Mouse (Mus musculus): ENCODE data around the gene BC100530.
"Not testable (repeated sequence)": the region's sequence is repeated elsewhere in the genome, so short reads cannot be mapped to it uniquely, and the experiment has no call there.

BC100530 gene

DNA sequence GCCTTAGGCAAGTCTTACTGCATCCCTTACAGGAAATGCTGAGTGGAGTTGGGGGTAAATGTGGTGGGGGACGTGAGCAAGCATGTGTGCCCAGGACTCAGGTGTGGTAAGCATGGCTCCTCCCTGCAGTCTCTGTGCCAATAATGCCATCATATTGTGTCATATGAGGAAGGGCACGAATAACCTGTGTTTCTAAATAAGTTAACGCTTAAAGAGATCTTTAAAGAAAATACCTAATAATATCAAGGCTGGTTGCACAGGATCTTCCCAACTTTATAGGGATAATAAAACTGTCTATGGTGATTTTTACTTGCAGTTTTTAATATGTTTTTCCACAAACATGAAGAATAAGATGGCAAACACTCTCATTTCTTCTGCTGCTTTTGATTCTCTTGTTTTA is at the start of gene BC100530:
Gene BC100530 (minus strand): TSS at position 101 of the 400 bp plus-strand sequence.
- DNase-seq: not testable (repeated sequence)

DNA sequence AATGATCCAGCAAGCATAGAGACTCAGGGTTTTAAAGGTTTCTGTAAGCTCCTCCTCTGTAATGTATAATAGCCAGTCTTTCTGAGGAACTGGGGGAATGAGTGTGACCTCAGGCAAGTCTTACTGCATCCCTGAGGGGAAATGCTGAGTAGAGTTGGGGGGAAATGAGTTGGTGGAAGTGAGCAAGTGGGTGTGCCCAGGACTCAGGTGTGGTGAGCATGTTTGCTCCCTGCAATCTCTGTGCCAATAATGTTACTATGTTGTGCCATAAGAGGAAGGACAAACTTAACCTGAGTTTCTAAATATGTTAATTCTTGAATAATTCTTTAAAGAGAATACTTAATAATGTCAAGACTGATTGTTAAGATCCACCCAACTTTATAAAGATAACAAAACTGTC is 40.8 kb upstream of the BC100530 start, which contains the start of gene Stfa2:
Gene Stfa2 (minus strand): TSS at position 101 of the 400 bp plus-strand sequence.
- no peak for DNase-seq

GRCm38 (mm10) chr16:36389060-36389459 is 21.5 kb upstream of the BC100530 start:
- DNase-seq: no peak

DNA sequence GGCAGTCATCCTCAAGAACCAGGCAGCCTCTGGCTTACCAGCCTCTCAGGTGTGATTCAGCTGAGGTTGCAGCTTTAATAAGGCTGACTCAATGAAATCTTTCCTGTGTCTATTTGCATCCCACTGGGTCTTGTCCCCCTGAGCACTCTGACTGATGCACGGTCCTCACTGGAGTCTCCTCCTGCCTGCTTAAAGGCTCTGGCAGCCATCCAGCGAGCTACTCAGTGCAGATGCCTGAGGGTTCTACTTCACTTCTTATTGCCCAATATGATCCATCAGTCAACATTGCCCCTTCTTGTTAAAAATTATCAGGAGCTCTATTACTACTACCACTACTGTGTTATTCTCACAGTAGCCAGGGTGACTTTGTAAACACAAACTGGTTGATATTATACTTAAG is 30.4 kb downstream of the BC100530 start:
- peak; percentile 6 for DNase-seq

GRCm38 (mm10) chr16:36334232-36334631 is 33.3 kb downstream of the BC100530 start, which contains the start of gene BC117090:
Gene BC117090, minus strand, starts transcription at chr16:36334332.
- DNase-seq: no peak

DNA sequence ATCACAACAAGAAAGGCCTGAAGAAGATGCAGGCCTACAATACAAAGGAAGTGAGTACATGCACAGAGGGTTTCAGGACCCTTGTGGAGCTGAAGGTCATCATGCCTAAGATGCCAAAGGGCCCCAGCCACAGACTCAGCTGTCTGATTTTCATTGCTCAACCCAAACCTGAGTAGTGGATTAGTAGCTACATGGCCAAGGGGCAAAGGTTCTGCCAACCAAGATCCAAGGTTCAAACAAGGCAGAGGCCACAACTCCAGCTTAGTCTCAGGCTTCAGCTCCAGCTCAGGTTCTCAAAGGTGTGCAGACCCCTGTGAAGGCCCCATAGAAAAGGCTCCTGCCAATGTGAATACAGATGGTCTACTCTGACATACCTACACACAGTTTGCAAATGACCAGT is 48.3 kb downstream of the BC100530 start:
- no peak for DNase-seq

DNA sequence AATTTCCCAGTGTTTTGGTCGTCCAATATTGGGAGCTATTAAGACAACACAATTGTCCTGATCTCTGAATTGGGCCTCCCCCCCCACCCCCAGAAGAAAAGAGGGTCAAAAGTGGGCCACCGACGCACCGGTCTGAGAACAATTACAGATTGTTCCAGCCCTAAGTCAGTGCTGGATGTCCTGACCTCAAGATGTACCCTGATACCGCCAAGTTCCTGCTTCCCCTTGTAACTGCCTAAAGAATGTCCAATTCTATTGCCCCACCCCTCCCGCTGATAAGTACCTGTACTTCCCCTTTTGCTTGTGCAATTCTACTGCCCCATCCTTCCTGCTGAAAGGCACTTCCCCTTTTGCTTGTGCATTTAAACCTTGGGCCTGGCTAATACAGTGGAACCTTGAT is 51.4 kb downstream of the BC100530 start:
- DNase-seq: not testable (repeated sequence)

Data from right cerebral cortex, postnatal 14 days (tissue).